Mouse (Mus musculus): Measurements from ENCODE around the gene Tdp2. TPM values are rescaled to one million over a fixed set of nuclear protein-coding genes. Genes with fewer than 3 reads are reported as not detected.
"Not testable (repeated sequence)": the region's sequence is repeated elsewhere in the genome, so short reads cannot be mapped to it uniquely, and the experiment has no call there.

Tdp2 gene
- polyA plus RNA-seq, 1 experiment from 2014 or later = 83.7 TPM

GRCm38 (mm10) chr13:24832131-24832810 lies 792 bp downstream of the Tdp2 start:
- WGBS = 5% methylated on average over 21 of the region's 21 CpGs
- peak overlapping the region; percentile 94 for H3K9ac ChIP-seq (replicated peaks; ENCODE audit: low read length)
- no peaks in the 10 kb centered on the region for H3K4me1 ChIP-seq (ENCODE audit: control insufficient read depth, insufficient read depth, low read length)
- H3K9me3 ChIP-seq (replicated peaks; ENCODE audit: control insufficient read depth, low read length) = no peaks in the 10 kb centered on the region
- peak overlapping the region; percentile 87 for H3K27ac ChIP-seq (replicated peaks; ENCODE audit: low read depth, low read length)
- no peak for ATAC-seq (replicated peaks; ENCODE audit: insufficient number of reproducible peaks, low FRiP score, low TSS enrichment, low read depth)
- H3K4me2 ChIP-seq (ENCODE audit: low read depth, low read length) = peak overlapping the region; percentile 52
- no peaks in the 10 kb centered on the region; the same call in 1 of the 2 replicates for H3K36me3 ChIP-seq (replicated peaks; ENCODE audit: control insufficient read depth, insufficient read depth, low read depth, low read length)
- DNase-seq (ENCODE audit: low spot score) = no peak
- H3K4me3 ChIP-seq (ENCODE audit: low read depth, low read length) = peak overlapping the region; percentile 93
- H3K27me3 ChIP-seq (ENCODE audit: control insufficient read depth, insufficient read depth, low read length) = no peaks in the 10 kb centered on the region

GRCm38 (mm10) chr13:24832811-24833155 lies 1.3 kb downstream of the Tdp2 start:
- Histone ChIP-seq H3K27ac (replicated peaks; ENCODE audit: low read depth, low read length) (no peak overlapping the region), H3K9ac (replicated peaks; ENCODE audit: low read length) (peak overlapping the region; percentile 94), H3K4me3 (ENCODE audit: low read depth, low read length) (peak overlapping the region; percentile 93), H3K9me3 (replicated peaks; ENCODE audit: control insufficient read depth, low read length) (no peaks in the 10 kb centered on the region), H3K27me3 (ENCODE audit: control insufficient read depth, insufficient read depth, low read length) (no peaks in the 10 kb centered on the region), H3K4me2 (ENCODE audit: low read depth, low read length) (peak overlapping the region; percentile 52), H3K4me1 (ENCODE audit: control insufficient read depth, insufficient read depth, low read length) (no peaks in the 10 kb centered on the region), H3K36me3 (replicated peaks; ENCODE audit: control insufficient read depth, insufficient read depth, low read depth, low read length) (no peaks in the 10 kb centered on the region; the same call in 1 of the 2 replicates)
- no peak for DNase-seq (ENCODE audit: low spot score)
- ATAC-seq (replicated peaks; ENCODE audit: insufficient number of reproducible peaks, low FRiP score, low TSS enrichment, low read depth) = no peak
- 80% methylated on average over 2 of the region's 2 CpGs for WGBS

GRCm38 (mm10) chr13:24837765-24838164 lies 6.3 kb downstream of the Tdp2 start:
- 98% methylated on average over 8 of the region's 8 CpGs for WGBS
- DNase-seq (ENCODE audit: low spot score); H3K27me3 ChIP-seq (ENCODE audit: control insufficient read depth, insufficient read depth, low read length); H3K9ac ChIP-seq (replicated peaks; ENCODE audit: low read length); H3K4me1 ChIP-seq (ENCODE audit: control insufficient read depth, insufficient read depth, low read length); ATAC-seq (replicated peaks; ENCODE audit: insufficient number of reproducible peaks, low FRiP score, low TSS enrichment, low read depth); H3K27ac ChIP-seq (replicated peaks; ENCODE audit: low read depth, low read length); H3K9me3 ChIP-seq (replicated peaks; ENCODE audit: control insufficient read depth, low read length); H3K36me3 ChIP-seq (replicated peaks; ENCODE audit: control insufficient read depth, insufficient read depth, low read depth, low read length); H3K4me2 ChIP-seq (ENCODE audit: low read depth, low read length); H3K4me3 ChIP-seq (ENCODE audit: low read depth, low read length): not testable (repeated sequence)

- Histone ChIP-seq H3K4me3 (ENCODE audit: low read depth, low read length) (no peak overlapping the region), H3K9me3 (replicated peaks; ENCODE audit: control insufficient read depth, low read length) (no peaks in the 10 kb centered on the region), H3K36me3 (replicated peaks; ENCODE audit: control insufficient read depth, insufficient read depth, low read depth, low read length) (no peaks in the 10 kb centered on the region; the same call in 1 of the 2 replicates), H3K4me2 (ENCODE audit: low read depth, low read length) (no peak overlapping the region), H3K27me3 (ENCODE audit: control insufficient read depth, insufficient read depth, low read length) (no peaks in the 10 kb centered on the region), H3K4me1 (ENCODE audit: control insufficient read depth, insufficient read depth, low read length) (no peaks in the 10 kb centered on the region), H3K27ac (replicated peaks; ENCODE audit: low read depth, low read length) (no peak overlapping the region), H3K9ac (replicated peaks; ENCODE audit: low read length) (no peak overlapping the region)
- DNase-seq (ENCODE audit: low spot score) (no peak), ATAC-seq (replicated peaks; ENCODE audit: insufficient number of reproducible peaks, low FRiP score, low TSS enrichment, low read depth) (no peak)
- 76% methylated on average over 3 of the region's 3 CpGs for WGBS
Measured at GRCm38 (mm10) chr13:24839831-24840230, 8.4 kb downstream of the Tdp2 start.

- no peak overlapping the region for H3K4me3 ChIP-seq (ENCODE audit: low read depth, low read length)
- no peaks in the 10 kb centered on the region for H3K4me1 ChIP-seq (ENCODE audit: control insufficient read depth, insufficient read depth, low read length)
- ATAC-seq (replicated peaks; ENCODE audit: insufficient number of reproducible peaks, low FRiP score, low TSS enrichment, low read depth) = no peak
- H3K9ac ChIP-seq (replicated peaks; ENCODE audit: low read length) = no peak overlapping the region
- no peak overlapping the region for H3K4me2 ChIP-seq (ENCODE audit: low read depth, low read length)
- H3K9me3 ChIP-seq (replicated peaks; ENCODE audit: control insufficient read depth, low read length) = no peaks in the 10 kb centered on the region
- no peak for DNase-seq (ENCODE audit: low spot score)
- no peaks in the 10 kb centered on the region for H3K27me3 ChIP-seq (ENCODE audit: control insufficient read depth, insufficient read depth, low read length)
- 90% methylated on average over 3 of the region's 3 CpGs for WGBS
- H3K27ac ChIP-seq (replicated peaks; ENCODE audit: low read depth, low read length) = no peak overlapping the region
- no peaks in the 10 kb centered on the region for H3K36me3 ChIP-seq (replicated peaks; ENCODE audit: control insufficient read depth, insufficient read depth, low read depth, low read length)
Measured at GRCm38 (mm10) chr13:24841702-24842101, 10.2 kb downstream of the Tdp2 start.

GRCm38 (mm10) chr13:24844983-24845955 lies 13.8 kb downstream of the Tdp2 start, which contains the start of gene D130043K22Rik:
D130043K22Rik (plus strand) TSS chr13:24845135.
- 0 out of 2 replicates have a peak within 1 kb of the TSS, but pooled peaks have one; percentile 14 for H3K9ac ChIP-seq (replicated peaks; ENCODE audit: low read length)
- no peaks in the 10 kb centered on the region for H3K9me3 ChIP-seq (replicated peaks; ENCODE audit: control insufficient read depth, low read length)
- 13% methylated on average over 40 of the region's 40 CpGs for WGBS
- H3K36me3 ChIP-seq (replicated peaks; ENCODE audit: control insufficient read depth, insufficient read depth, low read depth, low read length) = no peaks in the 10 kb centered on the region
- no peaks in the 10 kb centered on the region for H3K27me3 ChIP-seq (ENCODE audit: control insufficient read depth, insufficient read depth, low read length)
- H3K4me3 ChIP-seq (ENCODE audit: low read depth, low read length) = peak within 1 kb of the TSS; percentile 34
- H3K4me2 ChIP-seq (ENCODE audit: low read depth, low read length) = peak within 1 kb of the TSS; percentile 70
- ATAC-seq (replicated peaks; ENCODE audit: insufficient number of reproducible peaks, low FRiP score, low TSS enrichment, low read depth) (peak; percentile 87), DNase-seq (ENCODE audit: low spot score) (peak; percentile 74)
- H3K27ac ChIP-seq (replicated peaks; ENCODE audit: low read depth, low read length) = no peak within 1 kb of the TSS
- H3K4me1 ChIP-seq (ENCODE audit: control insufficient read depth, insufficient read depth, low read length) = no peaks in the 10 kb centered on the region

GRCm38 (mm10) chr13:24849318-24849717 lies 17.8 kb downstream of the Tdp2 start:
- DNase-seq (ENCODE audit: low spot score) = peak; percentile 19
- H3K27me3 ChIP-seq (ENCODE audit: control insufficient read depth, insufficient read depth, low read length) = no peaks in the 10 kb centered on the region
- H3K9me3 ChIP-seq (replicated peaks; ENCODE audit: control insufficient read depth, low read length) = no peaks in the 10 kb centered on the region
- 67% methylated on average over 4 of the region's 4 CpGs for WGBS
- no peak overlapping the region for H3K4me3 ChIP-seq (ENCODE audit: low read depth, low read length)
- H3K9ac ChIP-seq (replicated peaks; ENCODE audit: low read length) = no peak overlapping the region
- H3K4me2 ChIP-seq (ENCODE audit: low read depth, low read length) = no peak overlapping the region
- H3K36me3 ChIP-seq (replicated peaks; ENCODE audit: control insufficient read depth, insufficient read depth, low read depth, low read length) = no peaks in the 10 kb centered on the region
- no peak overlapping the region for H3K27ac ChIP-seq (replicated peaks; ENCODE audit: low read depth, low read length)
- no peak for ATAC-seq (replicated peaks; ENCODE audit: insufficient number of reproducible peaks, low FRiP score, low TSS enrichment, low read depth)
- H3K4me1 ChIP-seq (ENCODE audit: control insufficient read depth, insufficient read depth, low read length) = no peaks in the 10 kb centered on the region

- no peak for DNase-seq (ENCODE audit: low spot score)
- Histone ChIP-seq H3K4me2 (ENCODE audit: low read depth, low read length) (no peak overlapping the region), H3K36me3 (replicated peaks; ENCODE audit: control insufficient read depth, insufficient read depth, low read depth, low read length) (no peaks in the 10 kb centered on the region), H3K4me3 (ENCODE audit: low read depth, low read length) (no peak overlapping the region), H3K9ac (replicated peaks; ENCODE audit: low read length) (no peak overlapping the region), H3K27ac (replicated peaks; ENCODE audit: low read depth, low read length) (no peak overlapping the region), H3K27me3 (ENCODE audit: control insufficient read depth, insufficient read depth, low read length) (no peaks in the 10 kb centered on the region), H3K4me1 (ENCODE audit: control insufficient read depth, insufficient read depth, low read length) (no peaks in the 10 kb centered on the region), H3K9me3 (replicated peaks; ENCODE audit: control insufficient read depth, low read length) (no peaks in the 10 kb centered on the region)
- ATAC-seq (replicated peaks; ENCODE audit: insufficient number of reproducible peaks, low FRiP score, low TSS enrichment, low read depth) = no peak
- WGBS = 84% methylated on average over 2 of the region's 2 CpGs
Measured at GRCm38 (mm10) chr13:24851989-24852388, 20.5 kb downstream of the Tdp2 start.

All from embryonic facial prominence, embryonic 11.5 days (tissue).